In the genomic region with DNA sequence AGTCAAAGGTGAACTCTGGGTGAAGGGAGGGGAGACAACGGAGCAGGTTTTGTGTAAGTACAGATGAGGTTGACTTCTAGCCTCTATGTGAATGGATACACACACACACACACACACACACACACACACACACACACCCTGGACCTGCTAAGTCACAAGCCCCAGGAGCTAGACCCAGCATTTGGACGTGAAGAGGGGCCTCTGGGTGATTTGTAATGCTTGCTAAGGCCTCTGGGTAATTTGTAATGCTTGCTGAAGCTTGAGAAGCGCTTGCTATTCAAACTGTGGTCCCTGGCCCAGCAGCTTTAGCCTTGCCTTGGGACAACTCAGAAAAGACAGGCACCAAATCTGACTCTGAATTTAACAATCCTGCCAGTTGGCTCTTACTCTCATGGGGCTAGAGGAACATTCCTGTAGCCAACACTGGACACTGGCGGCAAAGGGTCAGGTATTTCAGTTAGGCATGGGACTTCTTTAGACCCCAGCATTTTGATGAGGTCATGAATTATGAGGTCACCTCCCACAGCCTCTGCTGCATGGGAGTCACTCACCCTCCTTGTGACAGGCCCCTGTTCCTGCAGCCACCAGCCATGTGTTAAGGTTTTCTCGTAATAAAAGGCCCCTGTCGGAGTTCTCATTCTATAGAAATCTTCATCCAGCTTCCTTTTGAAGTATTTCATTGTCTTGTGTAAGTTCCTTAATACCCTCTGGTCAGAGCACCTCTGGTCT, we compare ENCODE assay signal across 24 mouse cellular contexts.
DNase-seq lines count a peak whose midpoint lies in the region; ATAC-seq lines count a peak whose summit lies in the region.
"Had no signal": no experiment of that assay in that cellular context is flagged by ENCODE, and none has a peak within 500 bp of the region (broad histone marks: within the 10 kb centered on the region; RNA-seq: fewer than 3 reads in every experiment).

No protein-coding gene starts in this region.

- no peak overlapping the region for H3K4me2 ChIP-seq in forebrain, embryonic 11.5 days (ENCODE audit: low read depth, low read length, severe bottlenecking)
- no peak overlapping the region for H3K4me2 ChIP-seq in forebrain, embryonic 13.5 days
- no peak overlapping the region for H3K4me2 ChIP-seq in kidney, embryonic 15.5 days
- H3K4me2 ChIP-seq in neural tube, embryonic 15.5 days, result no peak overlapping the region
- no peak overlapping the region for H3K4me2 ChIP-seq in neural tube, embryonic 12.5 days (replicated peaks)
- H3K4me2 ChIP-seq: heart, embryonic 15.5 days; limb, embryonic 15.5 days; liver, embryonic 15.5 days; lung, embryonic 15.5 days had no signal

- no peak overlapping the region for H3K27ac ChIP-seq in forebrain, embryonic 11.5 days (ENCODE audit: low read depth, low read length)
- no peak overlapping the region for H3K27ac ChIP-seq in forebrain, embryonic 13.5 days
- H3K27ac ChIP-seq in kidney, embryonic 15.5 days, result no peak overlapping the region
- H3K27ac ChIP-seq in neural tube, embryonic 15.5 days (replicated peaks), result no peak overlapping the region
- no peak overlapping the region for H3K27ac ChIP-seq in neural tube, embryonic 12.5 days
- H3K27ac ChIP-seq: forebrain, embryonic 10.5 days; gastrocnemius, adult 2 months; heart, embryonic 15.5 days; limb, embryonic 15.5 days; liver, embryonic 15.5 days; lung, embryonic 15.5 days had no signal

- DNase-seq in forebrain, embryonic 11.5 days (ENCODE audit: low spot score), result no peak
- DNase-seq in kidney, adult 8-10 months, result no peak
- DNase-seq in neural tube, embryonic 10.5 days (ENCODE audit: extremely low spot score, low spot score), result peak; percentile 35
- no peak for DNase-seq in layer of hippocampus, adult 11-12 months (ENCODE audit: low spot score)
- DNase-seq: adrenal gland, adult 2 months; cerebellum, adult 18-20 months; cerebellum, postnatal 14 days; gastrocnemius, adult 2 months; heart, postnatal 36 days; kidney, adult 11 months; kidney, postnatal 36 days; lung, postnatal 36 days; thymus, adult 18-20 months; thymus, postnatal 4 days had no signal

- H3K4me1 ChIP-seq in forebrain, embryonic 11.5 days (replicated peaks; ENCODE audit: control insufficient read depth, insufficient read depth, low read length), result peaks cover 1% of the 10 kb centered on the region; the same call in 1 of the 2 replicates
- H3K4me1 ChIP-seq in forebrain, embryonic 13.5 days, result peaks cover 33% of the 10 kb centered on the region
- H3K4me1 ChIP-seq in kidney, embryonic 15.5 days, result peaks cover 31% of the 10 kb centered on the region
- peaks cover 23% of the 10 kb centered on the region for H3K4me1 ChIP-seq in neural tube, embryonic 15.5 days
- peaks cover 20% of the 10 kb centered on the region for H3K4me1 ChIP-seq in neural tube, embryonic 12.5 days
- H3K4me1 ChIP-seq: heart, embryonic 15.5 days; liver, embryonic 15.5 days; lung, embryonic 15.5 days; megakaryocyte, embryonic 14.5 days had no signal

- peak; percentile 45; the same call in 1 of the 2 replicates for ATAC-seq in forebrain, embryonic 11.5 days (replicated peaks; ENCODE audit: low FRiP score)
- no peak; the same call in 1 of the 2 replicates for ATAC-seq in forebrain, embryonic 13.5 days
- peak; percentile 62; the same call in 1 of the 2 replicates for ATAC-seq in kidney, embryonic 15.5 days (replicated peaks; ENCODE audit: low FRiP score)
- no peak; the same call in 1 of the 2 replicates for ATAC-seq in neural tube, embryonic 15.5 days (ENCODE audit: low FRiP score)
- peak; percentile 52 for ATAC-seq in neural tube, embryonic 12.5 days (ENCODE audit: low FRiP score, low read depth)

- 55% methylated on average over 6 of the region's 6 CpGs for WGBS in forebrain, embryonic 11.5 days
- 50% methylated on average over 6 of the region's 6 CpGs for WGBS in forebrain, embryonic 13.5 days
- 50% methylated on average over 6 of the region's 6 CpGs for WGBS in kidney, embryonic 15.5 days
- WGBS in neural tube, embryonic 15.5 days, result 43% methylated on average over 6 of the region's 6 CpGs
- WGBS in neural tube, embryonic 12.5 days, result 21% methylated on average over 6 of the region's 6 CpGs

- no peak overlapping the region for H3K9ac ChIP-seq in forebrain, embryonic 11.5 days (ENCODE audit: low read length)
- no peak overlapping the region for H3K9ac ChIP-seq in forebrain, embryonic 13.5 days
- H3K9ac ChIP-seq in kidney, embryonic 15.5 days, result no peak overlapping the region
- H3K9ac ChIP-seq in neural tube, embryonic 15.5 days (replicated peaks), result no peak overlapping the region
- no peak overlapping the region for H3K9ac ChIP-seq in neural tube, embryonic 12.5 days
- H3K9ac ChIP-seq: heart, embryonic 15.5 days; limb, embryonic 15.5 days; liver, embryonic 15.5 days; lung, embryonic 15.5 days had no signal

- H3K36me3 ChIP-seq in forebrain, embryonic 11.5 days (ENCODE audit: control insufficient read depth, insufficient read depth, low read length), result no peaks in the 10 kb centered on the region
- H3K36me3 ChIP-seq in forebrain, embryonic 13.5 days (ENCODE audit: poor library complexity, severe bottlenecking), result no peaks in the 10 kb centered on the region
- no peaks in the 10 kb centered on the region for H3K36me3 ChIP-seq in kidney, embryonic 15.5 days
- no peaks in the 10 kb centered on the region for H3K36me3 ChIP-seq in neural tube, embryonic 15.5 days
- H3K36me3 ChIP-seq in neural tube, embryonic 12.5 days, result no peaks in the 10 kb centered on the region
- H3K36me3 ChIP-seq: forebrain, embryonic 10.5 days; heart, embryonic 15.5 days; limb, embryonic 15.5 days; liver, embryonic 15.5 days; lung, embryonic 15.5 days had no signal

- H3K27me3 ChIP-seq in forebrain, embryonic 11.5 days (ENCODE audit: control insufficient read depth, insufficient read depth, low read length), result no peaks in the 10 kb centered on the region
- no peaks in the 10 kb centered on the region for H3K27me3 ChIP-seq in forebrain, embryonic 13.5 days
- no peaks in the 10 kb centered on the region for H3K27me3 ChIP-seq in kidney, embryonic 15.5 days
- no peaks in the 10 kb centered on the region for H3K27me3 ChIP-seq in neural tube, embryonic 15.5 days (replicated peaks)
- no peaks in the 10 kb centered on the region for H3K27me3 ChIP-seq in neural tube, embryonic 12.5 days (replicated peaks)
- H3K27me3 ChIP-seq: limb, embryonic 15.5 days; liver, embryonic 15.5 days; lung, embryonic 15.5 days; megakaryocyte, embryonic 14.5 days had no signal

- H3K9me3 ChIP-seq in forebrain, embryonic 11.5 days (ENCODE audit: control insufficient read depth, low read length), result no peaks in the 10 kb centered on the region
- H3K9me3 ChIP-seq in forebrain, embryonic 13.5 days (replicated peaks), result no peaks in the 10 kb centered on the region
- H3K9me3 ChIP-seq in kidney, embryonic 15.5 days (replicated peaks), result no peaks in the 10 kb centered on the region
- H3K9me3 ChIP-seq in neural tube, embryonic 15.5 days (replicated peaks), result no peaks in the 10 kb centered on the region
- H3K9me3 ChIP-seq in neural tube, embryonic 12.5 days, result no peaks in the 10 kb centered on the region
- H3K9me3 ChIP-seq: forebrain, embryonic 10.5 days; heart, embryonic 15.5 days; limb, embryonic 15.5 days; liver, embryonic 15.5 days; lung, embryonic 15.5 days; megakaryocyte, embryonic 14.5 days had no signal

- H3K4me3 ChIP-seq in forebrain, embryonic 11.5 days (ENCODE audit: low read depth, low read length), result no peak overlapping the region
- H3K4me3 ChIP-seq in forebrain, embryonic 13.5 days, result no peak overlapping the region
- no peak overlapping the region for H3K4me3 ChIP-seq in kidney, embryonic 15.5 days (replicated peaks)
- no peak overlapping the region for H3K4me3 ChIP-seq in neural tube, embryonic 15.5 days (replicated peaks)
- H3K4me3 ChIP-seq in neural tube, embryonic 12.5 days, result no peak overlapping the region
- H3K4me3 ChIP-seq: forebrain, embryonic 10.5 days; gastrocnemius, adult 2 months; heart, embryonic 15.5 days; limb, embryonic 15.5 days; liver, embryonic 15.5 days; lung, embryonic 15.5 days; megakaryocyte, embryonic 14.5 days had no signal

Comparison
In these comparisons a context has a peak if more than half of its experiments do, and no peak if none do; other contexts are left out.
1. ATAC-seq: peak in forebrain, embryonic 11.5 days (single experiment), kidney, embryonic 15.5 days (single experiment) and neural tube, embryonic 12.5 days (single experiment); none in forebrain, embryonic 13.5 days (single experiment) and neural tube, embryonic 15.5 days (single experiment).